Mouse (Mus musculus): ENCODE measurements around the gene Jazf1.

The Jazf1 gene

GRCm38 (mm10) chr6:53067989-53068874 is at the start of gene Jazf1:
Gene Jazf1, minus strand, starts transcription at chr6:53068631.
- no peak for DNase-seq (ENCODE audit: low read depth)

DNA sequence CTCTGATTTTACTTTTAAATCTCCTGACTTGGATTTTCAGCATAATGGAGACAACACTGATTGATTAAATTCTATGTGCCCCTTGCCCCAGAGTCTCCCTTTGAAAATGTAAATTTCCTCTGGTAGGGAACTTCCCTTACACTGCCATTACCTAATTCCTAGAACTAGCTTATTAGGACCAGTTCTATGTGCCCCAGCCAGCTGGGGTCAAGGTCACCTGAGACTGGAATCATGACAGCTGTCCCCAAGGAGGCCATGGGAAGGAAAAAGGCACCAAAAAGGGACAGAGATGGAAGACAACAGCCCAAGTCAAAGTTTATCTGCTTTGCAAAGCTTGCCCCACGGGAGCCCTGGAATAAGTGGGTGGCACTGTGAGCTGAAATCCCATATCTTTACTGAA is 49.4 kb upstream of the Jazf1 start:
- no peak for DNase-seq (ENCODE audit: low read depth)

- DNase-seq (ENCODE audit: low read depth): no peak
These were observed 18.4 kb upstream of the Jazf1 start for GRCm38 (mm10) chr6:53086879-53087278.

- DNase-seq (ENCODE audit: low read depth): no peak
These were observed 12.8 kb upstream of the Jazf1 start for GRCm38 (mm10) chr6:53081241-53081640.

GRCm38 (mm10) chr6:53078671-53079070 is 10.2 kb upstream of the Jazf1 start:
- no peak for DNase-seq (ENCODE audit: low read depth)

- no peak for DNase-seq (ENCODE audit: low read depth)
These were observed 3.3 kb upstream of the Jazf1 start for GRCm38 (mm10) chr6:53071732-53072131.

GRCm38 (mm10) chr6:53069976-53070575 is 1.6 kb upstream of the Jazf1 start:
- DNase-seq (ENCODE audit: low read depth): no peak

- DNase-seq (ENCODE audit: low read depth): no peak
These were observed 396 bp upstream of the Jazf1 start for GRCm38 (mm10) chr6:53068875-53069178.

GRCm38 (mm10) chr6:53067446-53067988 is 914 bp downstream of the Jazf1 start:
- DNase-seq (ENCODE audit: low read depth): no peak

DNA sequence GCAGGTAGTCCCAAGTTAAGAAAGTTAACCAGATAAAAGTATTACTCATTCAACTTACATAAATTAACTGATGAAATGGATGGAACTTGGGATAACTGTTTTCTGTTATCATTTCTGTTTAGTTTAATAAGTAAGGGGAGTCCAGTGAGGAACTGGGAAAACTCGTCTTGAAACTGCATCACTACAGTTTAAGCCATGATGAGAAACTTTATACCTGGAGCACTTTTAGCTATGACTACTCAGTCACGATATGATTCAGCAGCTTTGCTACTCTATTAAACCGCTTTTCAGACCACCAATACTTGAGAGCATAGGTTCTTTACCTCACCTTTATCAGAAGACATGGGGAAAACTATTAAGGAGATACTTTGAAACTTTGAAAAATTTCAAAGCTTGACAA is 1.5 kb downstream of the Jazf1 start:
- no peak for DNase-seq (ENCODE audit: low read depth)

GRCm38 (mm10) chr6:53064070-53064469 is 4.4 kb downstream of the Jazf1 start:
- DNase-seq (ENCODE audit: low read depth): no peak

GRCm38 (mm10) chr6:53054909-53055308 is 13.5 kb downstream of the Jazf1 start:
- no peak for DNase-seq (ENCODE audit: low read depth)

DNA sequence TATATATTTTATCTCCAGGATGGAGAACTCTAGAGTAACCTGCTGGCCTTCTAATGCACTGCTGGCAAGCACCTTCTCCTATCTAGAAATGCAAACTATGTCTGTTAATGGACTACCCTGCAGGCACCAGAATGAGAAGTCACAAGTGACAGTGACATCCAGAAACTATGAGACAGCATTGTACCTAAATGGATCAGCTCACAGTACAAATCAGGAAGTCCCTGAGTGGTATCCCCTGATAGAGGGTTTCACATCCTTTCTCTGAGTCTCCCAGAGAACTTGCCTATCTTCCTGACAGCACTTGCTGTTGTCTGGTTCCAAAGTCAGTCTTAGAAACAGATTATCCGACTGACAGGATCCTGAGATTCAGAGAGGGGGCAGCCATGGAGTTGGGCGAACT is 22.9 kb downstream of the Jazf1 start:
- DNase-seq (ENCODE audit: low read depth): no peak

DNA sequence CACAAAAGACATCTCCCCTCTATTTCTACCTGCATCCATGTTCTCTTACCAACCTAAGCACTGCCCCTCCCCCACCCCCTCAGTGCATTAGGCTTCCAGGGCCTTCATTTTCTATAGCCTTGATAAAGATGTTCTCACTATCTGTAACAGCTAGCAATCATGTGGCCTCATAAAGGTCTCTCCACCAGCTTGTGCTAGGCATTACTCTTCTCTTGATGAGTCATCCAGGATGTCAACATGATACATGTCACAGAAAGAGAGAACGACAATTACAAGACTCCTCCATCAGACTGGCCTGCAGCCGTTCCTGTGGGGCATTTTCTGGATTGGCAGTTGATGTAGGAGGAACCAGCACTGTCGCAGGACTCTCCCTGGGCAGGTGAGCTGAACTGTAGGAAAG is 30.3 kb downstream of the Jazf1 start:
- DNase-seq (ENCODE audit: low read depth): no peak

DNA sequence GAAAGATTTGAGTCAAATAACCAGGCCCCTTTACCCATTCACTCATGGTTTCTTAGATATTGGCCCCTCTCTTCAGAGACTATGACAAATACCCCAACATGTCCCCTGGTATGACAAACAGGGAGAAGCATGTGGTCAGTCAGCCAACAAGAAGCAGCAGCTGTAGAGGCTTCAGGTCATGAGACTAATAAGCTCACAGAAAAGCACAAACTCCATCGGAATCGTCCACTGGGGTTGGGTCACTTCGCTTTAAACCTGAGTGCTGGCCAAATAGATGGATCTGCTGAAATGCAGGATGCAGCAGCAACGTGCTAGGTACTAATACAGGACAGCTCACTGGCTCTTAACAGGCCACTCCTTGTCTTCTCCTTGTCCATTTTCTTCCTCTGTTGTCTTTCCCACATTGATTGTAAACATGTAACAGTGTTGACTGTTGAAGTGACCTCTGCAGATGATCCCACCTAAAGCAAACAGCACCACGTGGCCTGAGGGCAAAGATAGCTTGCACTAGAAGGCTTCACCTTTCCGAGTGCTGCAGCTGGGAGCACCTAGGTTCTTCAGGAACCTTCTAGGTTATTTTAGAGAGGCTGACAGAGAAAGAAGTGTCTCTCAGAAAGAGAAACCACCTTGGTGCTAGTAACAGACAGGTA is 33.9 kb downstream of the Jazf1 start:
- no peak for DNase-seq (ENCODE audit: low read depth)

GRCm38 (mm10) chr6:53032730-53033484 is 35.5 kb downstream of the Jazf1 start:
- DNase-seq (ENCODE audit: low read depth): peak; percentile 22

DNA sequence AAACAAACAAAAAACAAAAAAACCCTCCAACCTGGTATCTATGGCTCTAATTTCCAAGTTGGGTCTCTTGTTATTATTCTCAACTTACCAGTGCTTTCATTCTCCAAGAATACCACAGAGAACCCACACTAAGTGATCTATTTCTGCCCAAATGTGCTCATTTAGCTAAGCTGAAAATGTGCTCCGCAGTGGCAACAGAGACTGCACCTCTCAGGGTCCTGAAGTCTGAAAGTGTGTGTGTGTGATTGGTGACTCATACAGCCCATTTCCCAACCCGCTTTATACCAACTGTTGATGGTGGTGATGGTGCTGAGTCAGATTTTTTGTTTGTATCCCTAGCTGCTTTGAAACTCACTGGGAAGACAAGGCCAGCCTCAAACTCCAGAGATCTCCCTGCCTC is 46.4 kb downstream of the Jazf1 start:
- DNase-seq (ENCODE audit: low read depth): no peak

- DNase-seq (ENCODE audit: low read depth): no peak
These were observed 47.4 kb downstream of the Jazf1 start for GRCm38 (mm10) chr6:53021081-53021480.

GRCm38 (mm10) chr6:53017357-53018205 is 50.9 kb downstream of the Jazf1 start:
- no peak for DNase-seq (ENCODE audit: low read depth)

DNA sequence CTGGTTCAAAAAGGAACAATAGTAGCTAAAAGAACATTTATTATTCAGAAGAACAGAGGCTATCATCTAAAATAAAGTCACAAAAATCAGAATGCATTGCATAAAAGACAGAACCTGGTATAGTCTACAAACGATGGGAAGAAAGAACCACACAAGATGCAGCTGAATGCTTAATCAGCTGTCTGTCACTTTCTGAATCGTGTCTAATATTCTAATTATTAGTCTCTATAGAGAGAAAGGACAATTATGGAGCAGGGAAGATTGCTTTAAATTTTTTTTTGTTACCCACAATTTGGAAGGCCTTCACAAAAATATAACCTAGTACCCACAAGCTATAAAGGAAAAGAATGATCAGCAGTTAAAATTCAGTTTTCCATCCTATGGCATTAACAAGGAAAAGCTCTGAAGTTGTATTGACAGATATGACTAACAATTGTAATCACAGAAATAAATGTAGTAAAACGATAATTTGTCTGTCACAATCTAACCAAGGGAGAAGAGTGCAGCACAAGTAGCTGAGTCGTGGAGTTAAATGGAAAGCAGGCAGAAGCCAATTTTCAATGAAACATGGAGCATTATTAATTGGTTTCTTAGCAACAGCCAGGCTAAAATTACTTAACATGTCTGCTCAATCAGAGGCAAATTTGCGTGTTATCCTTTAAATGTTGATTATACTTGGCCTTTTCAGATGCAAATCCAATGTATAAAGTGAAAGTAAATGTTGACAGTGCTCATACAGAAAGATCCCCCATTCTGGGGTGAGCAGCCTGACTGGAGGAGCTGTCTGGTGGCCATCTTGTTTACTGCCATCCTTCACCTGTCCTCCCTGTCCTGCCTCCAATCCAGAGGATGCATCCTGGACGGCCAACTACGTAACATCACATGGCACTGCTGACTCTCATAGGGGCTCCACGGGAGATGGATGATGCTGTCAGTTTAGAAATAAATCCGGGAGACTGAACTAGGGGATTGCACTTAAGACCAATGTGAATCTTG is 53.7 kb downstream of the Jazf1 start:
- DNase-seq (ENCODE audit: low read depth): no peak

Data from NIH3T3 (cell line).